Mouse (Mus musculus) thymus, adult 2 months (tissue): Measurements from ENCODE around the gene Spink4.

Source experiments
- CTCF ChIP-seq: fragments of 200-500 bp; IDR thresholded peaks from 2 replicates; pipeline ENCODE4 v1.5.1; 2012; ENCODE audit warnings: mild to moderate bottlenecking, control low read depth, low read length, moderate library complexity, borderline replicate concordance; ENCODE audit not compliant: control insufficient read depth, poor library complexity, insufficient read depth; ENCODE audit errors: extremely low read depth
- POLR2A ChIP-seq: fragments of 200-500 bp; IDR thresholded peaks from 2 replicates; pipeline ENCODE4 v1.6.1; 2012; ENCODE audit warnings: mild to moderate bottlenecking, low read length, control low read depth, moderate library complexity; ENCODE audit not compliant: control insufficient read depth, poor library complexity, insufficient read depth; ENCODE audit errors: extremely low read depth

GRCm38 (mm10) chr4:40936175-40936839 lies 16.5 kb downstream of the Spink4 start:
- TF ChIP-seq POLR2A (no peak), CTCF (no peak)
